Mouse (Mus musculus): ENCODE data around the gene Rrad.

- TF ChIP-seq CTCF (IDR thresholded peaks at IDR 0.05; ENCODE audit: control insufficient read depth, insufficient read depth, insufficient replicate concordance, low read depth, low read length) (no peak), POLR2A (IDR thresholded peaks at IDR 0.05; ENCODE audit: control insufficient read depth, low read depth, low read length) (no peak)
Measured at GRCm38 (mm10) chr8:104594611-104595362, 36.3 kb downstream of the Rrad start.
